Mouse (Mus musculus) megakaryocyte, embryonic 14.5 days (primary cell): Measurements from ENCODE around the gene Dbnl. TPM values are rescaled to one million over a fixed set of nuclear protein-coding genes. Genes with fewer than 3 reads are reported as not detected.

Experiments used
- H3K27me3 ChIP-seq: replicated peaks from 2 replicates; pipeline ENCODE3; 2012; ENCODE audit warnings: inconsistent platforms
- H3K36me3 ChIP-seq: replicated peaks from 2 replicates; pipeline ENCODE3; 2012; ENCODE audit warnings: low read length, inconsistent platforms, mixed read lengths
- H3K4me1 ChIP-seq: 2 replicates; pipeline ENCODE4 v1.6.1; 2012; ENCODE audit warnings: inconsistent platforms
- H3K4me3 ChIP-seq: replicated peaks from 2 replicates; pipeline ENCODE3; 2012; ENCODE audit warnings: moderate library complexity, mild to moderate bottlenecking, inconsistent platforms
- H3K9me3 ChIP-seq: 2 replicates; pipeline ENCODE4 v1.6.1; 2012; ENCODE audit warnings: inconsistent platforms
- FLI1 ChIP-seq: IDR thresholded peaks from 2 replicates; pipeline ENCODE4 v1.6.1; 2012; ENCODE audit warnings: low read length, inconsistent platforms, mixed read lengths
- GATA1 ChIP-seq: IDR thresholded peaks from 3 replicates; pipeline ENCODE4 v1.6.1; 2012; ENCODE audit warnings: mixed read lengths, low read length, inconsistent platforms, borderline replicate concordance
- polyA plus RNA-seq: library from polyadenylated mRNA; stranded (reverse); fragments of >175 nt; gene quantifications from 2 replicates; pipeline ENCODE4 v1.2.3, GENCODE M21; 2012; ENCODE audit warnings: low replicate concordance; ENCODE audit not compliant: insufficient read depth

Dbnl gene
- polyA plus RNA-seq, 1 experiment = 117 TPM

DNA sequence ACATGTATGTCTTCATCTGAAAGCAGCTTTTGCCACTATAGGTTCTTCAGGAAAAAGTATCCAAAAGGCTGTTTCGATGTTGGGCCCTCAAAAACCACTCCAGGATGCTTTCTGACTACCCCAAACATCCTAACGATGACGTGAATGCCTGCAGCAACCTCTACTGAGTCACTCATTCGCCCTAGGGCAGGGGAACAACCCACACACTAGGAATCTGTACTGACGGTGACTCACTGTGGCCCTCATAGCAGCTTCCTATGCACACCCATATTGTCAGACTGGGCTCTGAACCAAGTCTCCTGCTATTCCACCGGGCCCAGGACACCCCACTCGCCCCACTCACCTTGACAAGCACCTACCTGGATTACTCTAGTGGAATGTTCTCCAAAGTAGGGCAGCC, 46.8 kb downstream of the Dbnl start:
- Histone ChIP-seq H3K36me3 (peaks cover 57% of the 10 kb centered on the region), H3K4me3 (no peak overlapping the region), H3K27me3 (no peaks in the 10 kb centered on the region), H3K9me3 (peaks cover 8% of the 10 kb centered on the region), H3K4me1 (peaks cover 45% of the 10 kb centered on the region)
- TF ChIP-seq GATA1 (no peak), FLI1 (no peak)

DNA sequence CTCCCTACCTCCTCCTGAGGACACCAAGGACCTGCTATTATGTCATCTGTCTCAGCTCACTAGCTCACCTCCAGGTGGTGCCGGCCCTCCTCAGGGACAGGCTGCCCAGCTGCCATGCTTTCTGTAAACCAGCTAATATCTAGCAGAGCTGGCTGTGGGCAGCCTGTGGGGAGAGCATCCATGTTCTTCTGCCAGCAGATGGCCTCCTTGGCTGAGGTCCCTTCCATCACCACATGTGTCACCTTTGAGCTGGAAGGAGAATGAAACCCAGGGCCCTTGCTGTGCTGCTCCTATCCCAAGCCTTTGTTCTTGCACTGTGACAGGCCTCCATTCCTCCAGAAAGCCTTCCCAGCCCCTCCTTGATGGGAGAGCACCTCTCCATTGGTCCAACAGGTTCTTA, 47.8 kb downstream of the Dbnl start:
- no peak for TF ChIP-seq GATA1
- TF ChIP-seq FLI1 = no peak
- H3K27me3 ChIP-seq = no peaks in the 10 kb centered on the region
- no peak overlapping the region for H3K4me3 ChIP-seq
- peaks cover 18% of the 10 kb centered on the region for H3K9me3 ChIP-seq
- peaks cover 50% of the 10 kb centered on the region for H3K36me3 ChIP-seq
- peaks cover 40% of the 10 kb centered on the region for H3K4me1 ChIP-seq

DNA sequence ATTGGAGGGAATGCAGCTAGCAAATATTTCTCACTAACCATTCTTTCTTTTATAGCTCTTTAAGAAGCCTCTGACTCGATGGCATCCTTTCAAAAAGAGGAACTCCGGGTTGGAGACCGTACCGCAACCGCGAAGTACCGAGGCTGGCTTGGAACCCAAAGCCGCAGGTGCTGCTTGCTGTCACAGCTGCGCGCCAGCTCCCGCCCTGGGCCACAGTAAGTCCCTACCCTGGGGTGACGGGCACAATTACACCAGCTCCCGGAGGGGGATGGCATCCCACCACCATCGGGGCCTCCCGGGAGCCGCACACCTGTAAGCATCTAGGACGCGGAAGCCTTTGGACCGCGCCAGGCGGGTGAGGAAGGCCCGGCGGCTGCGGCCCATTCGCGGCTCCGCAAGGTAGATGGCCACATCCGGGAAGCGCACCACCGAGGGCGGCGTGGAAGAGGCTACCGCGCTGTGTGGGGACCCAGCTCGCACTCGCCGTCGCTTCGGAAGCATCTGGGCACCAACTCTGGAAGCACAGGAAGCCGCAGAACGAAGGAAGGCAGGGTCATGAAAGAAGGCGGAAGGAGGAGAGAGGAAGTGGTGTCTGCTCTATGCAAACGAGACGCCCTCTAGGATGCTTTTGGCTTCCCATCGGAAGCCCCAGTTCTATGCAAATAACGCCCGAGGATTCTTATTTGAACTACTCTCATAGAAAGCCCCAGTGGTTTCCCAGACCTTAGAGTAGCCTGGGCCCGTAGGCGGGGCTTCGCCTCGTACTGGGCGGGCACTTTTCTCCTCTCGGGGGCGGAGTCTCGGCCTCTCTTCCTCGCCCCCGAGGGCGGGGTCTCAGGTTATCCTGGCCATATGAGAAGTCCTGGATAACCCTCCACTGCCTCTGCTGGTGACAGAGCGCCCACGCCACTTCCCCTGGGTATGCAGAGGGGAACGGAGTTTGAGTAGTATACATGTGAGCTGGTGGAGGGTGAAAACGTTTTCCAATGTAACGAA, 49.3 kb downstream of the Dbnl start, which contains the start of gene Polm:
Gene Polm, minus strand, starts transcription at position 766 of the 996 bp plus-strand sequence.
- peak within 1 kb of the TSS; percentile 95 for H3K4me3 ChIP-seq
- peaks cover 28% of the 10 kb centered on the region for H3K4me1 ChIP-seq
- peaks cover 28% of the 10 kb centered on the region for H3K9me3 ChIP-seq
- H3K27me3 ChIP-seq = no peaks in the 10 kb centered on the region
- peaks cover 38% of the 10 kb centered on the region for H3K36me3 ChIP-seq
- TF ChIP-seq FLI1 = no peak
- TF ChIP-seq GATA1 = no peak

DNA sequence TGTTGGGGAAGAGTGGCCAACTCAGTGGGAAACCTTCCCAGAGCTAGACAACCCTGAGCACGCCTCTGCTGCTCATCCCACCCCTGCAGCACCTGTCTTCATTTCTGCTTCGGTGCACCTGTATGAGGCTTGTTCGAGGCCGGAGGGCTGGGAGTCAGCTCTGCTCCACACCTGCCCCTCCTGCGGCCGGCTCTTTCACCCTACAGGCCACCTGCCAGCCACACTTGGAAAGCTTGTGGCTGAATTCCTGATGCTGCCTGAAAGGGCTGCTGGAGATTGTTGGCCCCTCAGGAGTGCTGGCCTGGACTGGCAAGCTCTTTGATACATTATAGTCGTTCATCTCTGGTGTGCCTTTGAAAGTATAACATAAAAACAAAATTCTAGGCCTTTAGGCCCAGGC, 52.1 kb downstream of the Dbnl start:
- no peak for TF ChIP-seq GATA1
- no peak for TF ChIP-seq FLI1
- Histone ChIP-seq H3K27me3 (peaks cover under 1% of the 10 kb centered on the region), H3K4me1 (peaks cover 20% of the 10 kb centered on the region), H3K9me3 (peaks cover 43% of the 10 kb centered on the region), H3K4me3 (no peak overlapping the region), H3K36me3 (peaks cover 12% of the 10 kb centered on the region)

DNA sequence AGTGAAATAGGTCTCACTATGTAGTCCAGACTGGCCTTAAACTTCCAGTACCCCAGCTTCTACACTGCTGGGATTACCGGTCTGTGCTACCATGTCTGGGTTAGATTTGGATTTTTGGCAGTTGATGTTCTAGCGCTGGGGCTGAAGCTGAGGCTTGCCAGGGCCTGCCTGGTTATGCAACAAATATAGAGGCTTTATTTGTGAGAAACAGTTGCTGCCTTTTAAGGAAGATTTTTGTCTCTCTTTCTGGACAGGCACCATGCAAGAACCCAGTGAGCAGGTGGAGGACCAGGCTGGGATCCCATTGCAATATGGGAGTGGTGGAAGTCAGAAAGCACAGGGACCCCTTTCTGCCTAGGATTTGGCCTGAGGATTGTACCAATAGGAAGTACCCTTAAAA, 53.5 kb downstream of the Dbnl start:
- Histone ChIP-seq H3K9me3 (peaks cover 54% of the 10 kb centered on the region), H3K27me3 (peaks cover 10% of the 10 kb centered on the region), H3K4me1 (peaks cover 11% of the 10 kb centered on the region), H3K36me3 (peaks cover 5% of the 10 kb centered on the region), H3K4me3 (no peak overlapping the region)
- TF ChIP-seq FLI1 (no peak), GATA1 (no peak)

DNA sequence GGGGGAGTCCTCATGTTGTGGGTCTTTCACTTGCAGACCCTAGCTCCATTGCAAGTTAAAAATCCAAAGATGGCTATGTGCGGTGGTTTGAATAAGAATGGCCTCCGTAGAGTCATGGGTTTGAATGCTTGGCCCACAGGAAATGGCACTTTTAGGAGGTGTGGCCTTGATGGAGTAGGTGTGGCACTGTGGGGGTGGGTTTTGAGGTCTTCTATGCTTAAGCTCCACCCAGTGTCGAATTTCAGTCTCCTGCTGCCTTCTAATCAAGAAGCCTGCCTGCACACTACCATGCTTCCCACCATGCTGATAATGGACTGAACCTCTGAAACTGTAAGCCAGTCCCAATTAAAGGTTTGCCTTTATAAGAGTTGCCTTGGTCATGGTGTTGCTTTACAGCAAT, 54.8 kb downstream of the Dbnl start:
- TF ChIP-seq FLI1 = no peak
- TF ChIP-seq GATA1 = no peak
- Histone ChIP-seq H3K27me3 (peaks cover 22% of the 10 kb centered on the region), H3K9me3 (peaks cover 66% of the 10 kb centered on the region), H3K4me3 (no peak overlapping the region), H3K36me3 (peaks cover 5% of the 10 kb centered on the region), H3K4me1 (0 out of 2 replicates have a peak, but pooled peaks cover under 1% of the 10 kb centered on the region)

DNA sequence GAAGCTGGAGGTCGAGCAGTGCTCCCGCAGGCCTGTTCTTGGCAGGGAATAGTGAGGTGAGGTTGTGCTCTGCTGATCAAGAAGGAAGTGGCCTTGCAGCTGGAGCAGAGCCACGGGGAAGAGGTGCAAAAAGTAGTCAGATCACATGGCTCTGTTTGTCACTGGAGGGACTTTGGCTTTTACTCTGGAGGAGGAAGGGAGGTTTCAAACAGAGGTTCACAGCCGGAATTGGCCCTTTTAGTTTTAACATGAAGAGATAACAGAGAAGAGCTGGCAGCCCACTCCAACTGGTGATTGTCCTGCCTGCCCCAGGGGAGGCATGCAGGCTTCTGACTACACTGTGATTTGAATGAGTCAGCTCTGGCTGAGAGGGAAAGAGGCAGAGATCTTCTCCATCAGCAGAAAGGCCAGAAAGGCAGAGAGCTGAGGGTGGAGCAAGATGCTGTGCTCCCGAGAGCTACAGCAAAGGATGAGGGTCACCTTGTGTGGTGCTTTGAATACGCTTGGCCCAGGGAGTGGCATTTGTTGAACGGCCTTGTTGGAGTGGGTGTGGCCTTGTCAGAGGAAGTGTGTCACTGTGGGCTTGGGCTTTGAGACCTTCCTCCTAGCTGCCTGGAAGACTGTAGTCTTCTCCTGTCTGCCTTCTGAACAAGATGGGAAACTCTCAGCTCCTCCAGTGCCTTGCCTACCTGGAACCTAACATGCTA, 58.5 kb downstream of the Dbnl start:
- TF ChIP-seq FLI1 (no peak), GATA1 (no peak)
- Histone ChIP-seq H3K36me3 (peaks cover 2% of the 10 kb centered on the region), H3K4me3 (no peak overlapping the region)

DNA sequence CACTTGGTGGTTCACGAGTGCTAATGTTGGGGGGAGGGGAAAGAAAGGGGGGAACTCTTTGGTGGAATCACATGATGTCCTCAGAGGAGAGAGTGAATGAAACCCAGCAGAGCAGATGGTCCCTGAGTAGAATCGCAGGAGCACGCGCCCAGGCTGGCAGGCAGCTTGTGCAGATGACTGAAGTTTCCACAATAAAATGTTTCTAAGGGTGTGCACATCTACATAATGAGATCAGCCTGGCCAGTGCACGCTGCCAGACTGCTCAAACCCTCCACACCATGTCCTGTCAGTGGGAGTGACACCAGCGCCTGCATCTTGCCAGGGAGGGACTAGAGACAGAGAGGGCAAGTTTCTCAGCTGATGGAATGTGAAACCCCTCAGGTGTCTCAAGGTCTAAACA, 60.5 kb downstream of the Dbnl start:
- peaks cover 40% of the 10 kb centered on the region for H3K4me1 ChIP-seq
- H3K36me3 ChIP-seq = no peaks in the 10 kb centered on the region
- TF ChIP-seq GATA1 = no peak
- no peak for TF ChIP-seq FLI1
- peaks cover 32% of the 10 kb centered on the region for H3K27me3 ChIP-seq
- no peak overlapping the region for H3K4me3 ChIP-seq
- H3K9me3 ChIP-seq = peaks cover 30% of the 10 kb centered on the region

More for the DNA sequence above, 58.5 kb downstream of the Dbnl start:
- Histone ChIP-seq H3K9me3 (peaks cover 41% of the 10 kb centered on the region), H3K27me3 (peaks cover 32% of the 10 kb centered on the region), H3K4me1 (peaks cover 32% of the 10 kb centered on the region)

DNA sequence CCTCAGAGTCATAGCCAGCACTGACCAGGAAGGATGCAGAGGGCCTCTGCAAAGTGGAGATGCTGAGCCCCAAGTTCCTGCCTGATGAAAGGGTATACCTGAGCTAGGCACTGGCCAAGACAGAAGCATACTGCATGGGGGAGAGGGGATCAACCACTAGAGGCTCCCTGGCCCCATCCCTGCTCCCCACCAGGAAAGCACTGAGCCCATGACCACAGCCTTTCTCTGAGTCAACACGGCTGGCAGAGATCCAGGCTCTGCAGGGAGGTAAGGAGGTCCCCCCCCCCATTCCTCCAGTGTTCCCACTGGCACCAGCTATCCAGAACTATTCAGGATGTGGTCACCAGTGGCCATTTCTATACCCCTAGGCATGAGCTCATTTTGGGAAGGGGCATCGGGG, 61.0 kb downstream of the Dbnl start:
- TF ChIP-seq FLI1 (no peak), GATA1 (no peak)
- Histone ChIP-seq H3K36me3 (no peaks in the 10 kb centered on the region), H3K4me1 (peaks cover 40% of the 10 kb centered on the region), H3K27me3 (peaks cover 33% of the 10 kb centered on the region), H3K9me3 (peaks cover 24% of the 10 kb centered on the region), H3K4me3 (no peak overlapping the region)
